Mouse (Mus musculus) neural tube, embryonic 15.5 days (tissue): ENCODE results near the gene Treh. TPM values are rescaled to one million over a fixed set of nuclear protein-coding genes. Genes with fewer than 3 reads are reported as not detected.
A peak's percentile ranks its signal among the peaks of the same experiment; 100 is the strongest.

ENCODE experiments used
- ATAC-seq: fragments of 200-750 bp; cut with Nextera tagmentation; 2 replicates; pipeline ENCODE4 v1.8.0; 2017; ENCODE audit warnings: mild to moderate bottlenecking, moderate TSS enrichment, moderate library complexity; ENCODE audit not compliant: low FRiP score
- H3K27ac ChIP-seq: fragments of 300-500 bp; sonication (generic); replicated peaks from 2 replicates; pipeline ENCODE4 v1.5.1; 2015; ENCODE audit warnings: mild to moderate bottlenecking, inconsistent platforms
- H3K27me3 ChIP-seq: fragments of 300-500 bp; sonication (generic); replicated peaks from 2 replicates; pipeline ENCODE4 v1.6.1; 2015; ENCODE audit warnings: inconsistent platforms
- H3K36me3 ChIP-seq: fragments of 300-500 bp; sonication (generic); 2 replicates; pipeline ENCODE4 v1.6.1; 2015; ENCODE audit warnings: inconsistent platforms
- H3K4me1 ChIP-seq: fragments of 300-500 bp; sonication (generic); 2 replicates; pipeline ENCODE4 v1.6.1; 2015; ENCODE audit warnings: inconsistent platforms
- H3K4me2 ChIP-seq: fragments of 300-500 bp; sonication (generic); 2 replicates; pipeline ENCODE4 v1.6.1; 2015; ENCODE audit warnings: inconsistent platforms, mild to moderate bottlenecking, moderate library complexity
- H3K4me3 ChIP-seq: fragments of 300-500 bp; sonication (generic); replicated peaks from 2 replicates; pipeline ENCODE4 v1.5.1; 2015; ENCODE audit warnings: mild to moderate bottlenecking, inconsistent platforms
- H3K9ac ChIP-seq: fragments of 300-500 bp; sonication (generic); replicated peaks from 2 replicates; pipeline ENCODE4 v1.6.1; 2015; ENCODE audit warnings: mild to moderate bottlenecking, inconsistent platforms
- H3K9me3 ChIP-seq: fragments of 300-500 bp; sonication (generic); replicated peaks from 2 replicates; pipeline ENCODE4 v1.6.1; 2016; ENCODE audit warnings: inconsistent platforms
- WGBS: fragments of 180-500 bp; shearing (Covaris S2); methylation state at CpG from one replicate; pipeline ENCODE4 v1.1.7; 2015; ENCODE audit warnings: mixed read lengths; 5-methylcytosine and 5-hydroxymethylcytosine counted together
- polyA plus RNA-seq: library from polyadenylated mRNA; unstranded; fragments of >200 nt; fragmentation: Nextera tagmentation; extraction: Ambion mirVana; gene quantifications from 2 replicates; pipeline ENCODE4 v1.2.1, GENCODE M21; 2015

Gene Treh
- polyA plus RNA-seq, 1 experiment from 2014 or later: not detected

GRCm38 (mm10) chr9:44708429-44708765 is 35.4 kb downstream of the Treh start:
- H3K27ac ChIP-seq: 0 out of 2 replicates have a peak overlapping the region, but pooled peaks have one; percentile 25
- 5% methylated on average over 22 of the region's 24 CpGs for WGBS
- H3K4me1 ChIP-seq: peaks cover 23% of the 10 kb centered on the region
- H3K4me2 ChIP-seq: peak overlapping the region; percentile 53
- no peaks in the 10 kb centered on the region for H3K27me3 ChIP-seq
- no peak overlapping the region for H3K9ac ChIP-seq
- peak; percentile 48; the same call in 1 of the 2 replicates for ATAC-seq
- no peaks in the 10 kb centered on the region for H3K9me3 ChIP-seq
- H3K36me3 ChIP-seq: peaks cover 60% of the 10 kb centered on the region
- H3K4me3 ChIP-seq: peak overlapping the region; percentile 24

- Histone ChIP-seq H3K36me3 (peaks cover 55% of the 10 kb centered on the region), H3K27ac (no peak overlapping the region), H3K9ac (no peak overlapping the region), H3K27me3 (no peaks in the 10 kb centered on the region), H3K9me3 (no peaks in the 10 kb centered on the region), H3K4me1 (peaks cover 23% of the 10 kb centered on the region), H3K4me3 (peak overlapping the region; percentile 24; the same call in 1 of the 2 replicates), H3K4me2 (peak overlapping the region; percentile 53)
- ATAC-seq: no peak
- 20% methylated on average over 6 of the region's 6 CpGs for WGBS
These were observed 35.9 kb downstream of the Treh start for GRCm38 (mm10) chr9:44708925-44709324.

- Histone ChIP-seq H3K36me3 (peaks cover 51% of the 10 kb centered on the region), H3K27ac (no peak overlapping the region), H3K27me3 (no peaks in the 10 kb centered on the region), H3K4me1 (peaks cover 23% of the 10 kb centered on the region), H3K9me3 (no peaks in the 10 kb centered on the region), H3K4me2 (no peak overlapping the region), H3K9ac (no peak overlapping the region), H3K4me3 (no peak overlapping the region)
- ATAC-seq: no peak
- 54% methylated on average over 2 of the region's 2 CpGs for WGBS
These were observed 36.6 kb downstream of the Treh start for GRCm38 (mm10) chr9:44709600-44709999.

GRCm38 (mm10) chr9:44710213-44710612 is 37.2 kb downstream of the Treh start:
- H3K4me3 ChIP-seq: no peak overlapping the region
- 84% methylated on average over 5 of the region's 5 CpGs for WGBS
- H3K36me3 ChIP-seq: peaks cover 54% of the 10 kb centered on the region
- H3K4me2 ChIP-seq: no peak overlapping the region
- H3K27me3 ChIP-seq: no peaks in the 10 kb centered on the region
- no peak overlapping the region for H3K27ac ChIP-seq
- H3K9ac ChIP-seq: no peak overlapping the region
- H3K4me1 ChIP-seq: peaks cover 23% of the 10 kb centered on the region
- H3K9me3 ChIP-seq: no peaks in the 10 kb centered on the region
- no peak for ATAC-seq

GRCm38 (mm10) chr9:44711602-44712001 is 38.6 kb downstream of the Treh start:
- Histone ChIP-seq H3K4me1 (peaks cover 23% of the 10 kb centered on the region), H3K27ac (no peak overlapping the region), H3K4me2 (no peak overlapping the region), H3K27me3 (no peaks in the 10 kb centered on the region), H3K9me3 (no peaks in the 10 kb centered on the region), H3K36me3 (peaks cover 58% of the 10 kb centered on the region), H3K9ac (no peak overlapping the region), H3K4me3 (no peak overlapping the region)
- WGBS: 64% methylated on average over 17 of the region's 17 CpGs
- no peak for ATAC-seq

- Histone ChIP-seq H3K27me3 (no peaks in the 10 kb centered on the region), H3K36me3 (peaks cover 59% of the 10 kb centered on the region), H3K27ac (no peak overlapping the region), H3K9me3 (no peaks in the 10 kb centered on the region), H3K9ac (no peak overlapping the region), H3K4me3 (no peak overlapping the region), H3K4me1 (peaks cover 28% of the 10 kb centered on the region), H3K4me2 (no peak overlapping the region)
- ATAC-seq: no peak
- 94% methylated on average over 6 of the region's 6 CpGs for WGBS
These were observed 40.0 kb downstream of the Treh start for GRCm38 (mm10) chr9:44713080-44713479.

- no peak overlapping the region for H3K4me2 ChIP-seq
- H3K9me3 ChIP-seq: no peaks in the 10 kb centered on the region
- WGBS: 73% methylated on average over 2 of the region's 2 CpGs
- no peak overlapping the region for H3K4me3 ChIP-seq
- H3K36me3 ChIP-seq: peaks cover 59% of the 10 kb centered on the region
- no peak overlapping the region for H3K27ac ChIP-seq
- no peak overlapping the region for H3K9ac ChIP-seq
- peaks cover 26% of the 10 kb centered on the region for H3K4me1 ChIP-seq
- no peak for ATAC-seq
- no peaks in the 10 kb centered on the region for H3K27me3 ChIP-seq
These were observed 40.5 kb downstream of the Treh start for GRCm38 (mm10) chr9:44713574-44713973.

GRCm38 (mm10) chr9:44715109-44715508 is 42.1 kb downstream of the Treh start:
- H3K9me3 ChIP-seq: no peaks in the 10 kb centered on the region
- ATAC-seq: no peak

GRCm38 (mm10) chr9:44715705-44716362 is 42.8 kb downstream of the Treh start:
- WGBS: 97% methylated on average over 29 of the region's 29 CpGs
- no peak for ATAC-seq
- H3K4me3 ChIP-seq: no peak overlapping the region
- no peak overlapping the region for H3K27ac ChIP-seq
- peaks cover 49% of the 10 kb centered on the region for H3K36me3 ChIP-seq
- no peak overlapping the region for H3K4me2 ChIP-seq
- no peaks in the 10 kb centered on the region for H3K27me3 ChIP-seq
- H3K4me1 ChIP-seq: peaks cover 38% of the 10 kb centered on the region
- no peak overlapping the region for H3K9ac ChIP-seq
- H3K9me3 ChIP-seq: no peaks in the 10 kb centered on the region

More at GRCm38 (mm10) chr9:44715109-44715508, 42.1 kb downstream of the Treh start:
- no peaks in the 10 kb centered on the region for H3K27me3 ChIP-seq
- peaks cover 30% of the 10 kb centered on the region for H3K4me1 ChIP-seq
- no peak overlapping the region for H3K4me2 ChIP-seq
- H3K27ac ChIP-seq: no peak overlapping the region
- H3K4me3 ChIP-seq: no peak overlapping the region
- WGBS: 89% methylated on average over 17 of the region's 17 CpGs
- no peak overlapping the region for H3K9ac ChIP-seq
- H3K36me3 ChIP-seq: peaks cover 56% of the 10 kb centered on the region

GRCm38 (mm10) chr9:44716997-44717821 is 44.2 kb downstream of the Treh start:
- no peaks in the 10 kb centered on the region for H3K9me3 ChIP-seq
- no peak for ATAC-seq
- no peak overlapping the region for H3K4me2 ChIP-seq
- peaks cover 36% of the 10 kb centered on the region for H3K36me3 ChIP-seq
- no peak overlapping the region for H3K27ac ChIP-seq
- H3K27me3 ChIP-seq: no peaks in the 10 kb centered on the region
- H3K4me3 ChIP-seq: no peak overlapping the region
- peaks cover 47% of the 10 kb centered on the region for H3K4me1 ChIP-seq
- WGBS: 81% methylated on average over 6 of the region's 6 CpGs
- H3K9ac ChIP-seq: no peak overlapping the region

- Histone ChIP-seq H3K9ac (no peak overlapping the region), H3K27me3 (no peaks in the 10 kb centered on the region), H3K36me3 (peaks cover 31% of the 10 kb centered on the region), H3K27ac (no peak overlapping the region), H3K9me3 (no peaks in the 10 kb centered on the region), H3K4me1 (peaks cover 52% of the 10 kb centered on the region), H3K4me2 (no peak overlapping the region), H3K4me3 (no peak overlapping the region)
- no peak for ATAC-seq
- 73% methylated on average over 10 of the region's 10 CpGs for WGBS
These were observed 44.8 kb downstream of the Treh start for GRCm38 (mm10) chr9:44717822-44718242.
